Mouse (Mus musculus): ENCODE data around the gene Slc10a2.
"Not testable (repeated sequence)": the region's sequence is repeated elsewhere in the genome, so short reads cannot be mapped to it uniquely, and the experiment has no call there.

The Slc10a2 gene

DNA sequence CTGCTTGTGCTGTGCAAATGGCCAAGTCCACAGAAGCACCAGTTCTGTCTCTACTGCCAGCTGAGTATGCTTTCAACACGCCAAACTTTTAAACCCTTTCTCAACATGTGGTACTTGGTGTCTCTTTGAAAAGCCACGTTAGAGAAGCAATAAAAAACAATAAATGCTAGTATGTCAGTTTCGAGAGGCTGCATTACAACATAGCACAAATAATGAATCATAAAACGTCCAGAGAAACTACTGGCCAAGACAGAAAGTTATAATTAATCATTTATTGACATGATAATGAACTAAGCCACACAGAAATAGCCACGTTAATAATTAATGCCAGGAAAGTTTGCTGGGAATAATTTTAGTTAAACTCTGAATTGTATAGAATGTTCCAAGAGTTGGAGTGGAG is at the start of gene Slc10a2:
Slc10a2 (minus strand) TSS at position 166 of the 400 bp plus-strand sequence.
- no peak for DNase-seq (ENCODE audit: low spot score)

DNA sequence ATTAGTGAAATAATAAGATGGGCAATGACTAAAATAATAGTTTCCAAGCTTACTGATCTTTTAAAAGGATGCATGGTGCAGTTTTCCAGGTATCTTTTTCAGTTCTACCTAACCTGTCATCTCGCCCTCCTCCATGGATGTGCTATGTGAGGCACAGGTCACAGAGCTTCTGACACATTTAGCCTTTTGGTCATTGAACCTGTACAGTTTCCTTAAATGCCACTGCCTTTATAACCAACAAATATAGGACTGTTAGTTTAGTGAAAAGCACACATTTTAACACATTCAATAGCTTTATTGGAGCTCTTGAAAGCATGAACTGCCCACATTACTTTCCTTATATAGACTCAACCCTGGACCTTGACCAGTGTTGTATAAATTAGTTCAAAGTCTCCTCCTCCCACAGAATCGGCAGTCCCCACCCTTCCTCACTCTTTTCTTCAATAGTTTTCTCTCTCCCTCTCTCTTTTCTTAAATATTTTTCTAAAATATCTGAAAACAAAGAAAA is 24.2 kb upstream of the Slc10a2 start:
- DNase-seq (ENCODE audit: low spot score): no peak

DNA sequence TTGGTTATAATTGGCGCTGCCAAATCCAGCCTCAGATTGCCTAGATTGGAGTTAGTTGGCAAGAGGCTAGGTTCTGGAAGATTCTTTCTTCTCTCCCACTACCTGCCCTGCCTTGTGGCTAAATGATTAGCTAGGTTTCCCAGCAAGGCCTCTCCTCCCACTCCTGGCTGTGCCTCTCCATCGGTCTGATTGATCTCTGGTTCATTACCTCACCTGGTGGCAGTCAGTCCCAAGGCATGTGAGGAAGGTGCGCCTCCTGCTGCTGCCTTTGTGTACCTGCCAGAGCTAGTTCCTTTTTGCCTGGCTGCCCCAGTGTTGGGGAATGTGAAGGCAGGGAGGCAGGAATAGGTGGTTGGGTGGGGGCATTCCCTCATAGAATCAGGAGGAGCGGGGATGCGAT is 1.7 kb upstream of the Slc10a2 start:
- DNase-seq (ENCODE audit: low spot score): peak; percentile 3

GRCm38 (mm10) chr8:5095392-5095791 is 9.8 kb downstream of the Slc10a2 start:
- DNase-seq (ENCODE audit: low spot score): no peak

GRCm38 (mm10) chr8:5093991-5094390 is 11.2 kb downstream of the Slc10a2 start:
- not testable (repeated sequence) for DNase-seq (ENCODE audit: low spot score)

DNA sequence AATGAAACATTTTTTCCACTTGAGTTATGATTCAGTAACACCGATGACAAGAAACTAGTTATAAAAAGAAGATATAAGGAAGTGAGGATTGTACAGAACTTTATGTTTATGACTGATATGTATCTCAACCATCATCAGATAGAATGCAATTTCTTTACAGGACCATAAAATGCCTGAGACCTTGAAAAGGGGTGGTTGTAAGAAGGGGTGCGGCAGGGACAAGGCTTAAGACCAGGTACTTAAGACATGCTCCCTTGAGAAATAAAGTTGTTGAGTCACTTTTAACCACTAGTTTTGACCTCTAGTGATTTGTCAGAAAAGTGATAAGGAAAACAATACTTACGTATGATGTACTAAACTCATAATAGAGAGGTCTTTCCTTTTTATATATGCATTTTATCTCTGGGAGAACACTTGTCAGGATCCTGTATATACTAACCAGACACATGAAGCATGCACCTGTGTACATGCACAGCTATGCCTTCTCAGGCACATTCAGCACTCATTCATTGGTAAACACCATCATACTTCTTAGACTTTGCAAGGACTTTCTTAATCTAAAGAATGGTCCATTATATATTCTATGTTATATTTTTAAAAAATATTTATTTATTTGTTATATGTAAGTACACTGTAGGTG is 31.4 kb downstream of the Slc10a2 start:
- DNase-seq (ENCODE audit: low spot score): no peak

GRCm38 (mm10) chr8:5058888-5059287 is 46.3 kb downstream of the Slc10a2 start:
- no peak for DNase-seq (ENCODE audit: low spot score)

GRCm38 (mm10) chr8:5044361-5044900 is 60.7 kb downstream of the Slc10a2 start:
- not testable (repeated sequence) for DNase-seq (ENCODE audit: low spot score)

- no peak for DNase-seq (ENCODE audit: low spot score)
Measured at GRCm38 (mm10) chr8:5038811-5039561, 66.2 kb downstream of the Slc10a2 start.

All from urinary bladder, postnatal 14 days (tissue).